Mouse (Mus musculus) activated CD4-positive, CD25-positive, alpha-beta regulatory T cell, adult 4 months (primary cell): ENCODE measurements around the gene Ubap2l. TPM values are rescaled to one million over a fixed set of nuclear protein-coding genes. Genes with fewer than 3 reads are reported as not detected.
A peak's percentile ranks its signal among the peaks of the same experiment; 100 is the strongest.

Experiments
- ATAC-seq: one replicate; pipeline ENCODE4 v1.8.0; 2017
- polyA plus RNA-seq, 2 experiments: library from polyadenylated mRNA; unstranded; fragments of 100-300 nt; shearing (Covaris generic); gene quantifications; one replicate each; pipeline ENCODE4 v1.2.1; 2017

The Ubap2l gene
- polyA plus RNA-seq, 2 experiments from 2014 or later, result 189 to 209 TPM

GRCm38 (mm10) chr3:89965972-89966371 lies 86.5 kb downstream of the Ubap2l start:
- no peak for ATAC-seq

- ATAC-seq, result no peak
Measured at GRCm38 (mm10) chr3:89965557-89965956, 86.9 kb downstream of the Ubap2l start.

DNA sequence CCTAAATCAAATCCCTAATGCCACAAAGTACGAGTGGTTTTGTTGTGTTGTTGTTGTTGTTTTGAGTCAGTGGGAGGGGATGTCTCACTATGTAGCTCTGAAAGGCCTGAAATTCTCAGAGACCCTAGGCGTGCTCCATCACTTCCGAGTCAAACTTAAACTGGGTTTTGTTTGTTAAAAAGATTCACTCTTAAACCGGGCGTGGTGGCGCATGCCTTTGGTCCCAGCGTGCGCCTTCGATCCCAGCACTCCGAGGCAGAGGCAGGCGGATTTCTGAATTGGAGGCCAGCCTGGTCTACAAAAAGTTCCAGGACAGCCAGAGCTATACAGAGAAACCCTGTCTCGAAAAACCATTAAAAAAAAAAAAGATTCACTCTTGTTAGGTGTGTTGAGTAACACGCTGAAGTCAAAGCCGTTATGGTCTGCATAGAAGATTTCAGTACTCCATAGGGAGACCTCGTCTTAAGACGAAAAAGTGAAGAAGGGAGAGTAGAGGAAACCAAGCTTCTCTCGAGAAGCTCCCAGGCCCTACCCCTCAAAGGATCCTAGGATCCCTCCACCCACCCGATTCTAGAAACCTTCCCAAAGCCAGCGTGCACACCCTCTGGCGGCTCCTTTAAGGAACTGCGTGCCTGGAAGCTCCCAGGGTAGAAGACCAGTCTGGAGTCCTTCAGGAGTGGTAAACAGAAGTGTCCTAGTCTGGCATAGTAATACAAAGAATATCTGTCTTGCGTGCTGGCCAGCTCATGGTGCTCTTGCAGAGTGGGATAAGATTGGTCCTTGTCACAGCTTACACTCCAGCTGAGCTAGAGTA lies 88.3 kb downstream of the Ubap2l start:
- no peak for ATAC-seq

DNA sequence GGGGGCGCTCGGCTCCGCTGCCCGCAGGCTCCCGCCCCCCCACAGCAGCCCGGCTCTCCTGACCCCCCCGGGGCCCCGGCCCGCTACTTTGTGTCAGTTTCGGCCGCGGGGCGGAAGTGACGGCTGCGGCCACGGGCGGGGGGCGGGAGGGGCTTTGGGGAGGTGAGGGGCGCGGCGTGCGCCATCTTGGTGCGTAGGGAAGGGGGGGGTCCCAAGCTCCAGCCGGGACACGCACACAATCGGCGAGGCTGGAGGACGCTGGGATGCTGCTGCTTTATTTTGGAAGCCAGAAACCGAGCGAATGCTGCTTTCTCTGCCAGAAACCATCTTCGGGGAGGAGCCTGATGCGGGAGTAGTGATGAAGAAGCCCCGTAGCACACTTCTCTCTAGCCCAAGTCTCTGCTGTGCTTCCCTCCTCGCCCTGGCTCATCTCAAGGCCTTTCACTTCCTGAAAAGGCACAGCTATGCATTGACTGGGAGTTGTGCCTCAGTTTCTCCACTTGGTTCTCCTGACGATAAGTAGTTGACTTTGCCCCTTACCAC lies 89.1 kb downstream of the Ubap2l start, which contains the start of gene Atp8b2:
TSS of gene Atp8b2 (minus strand) at position 288 of the 543 bp plus-strand sequence.
- ATAC-seq, result peak; percentile 17

GRCm38 (mm10) chr3:89962751-89963220 lies 89.6 kb downstream of the Ubap2l start:
- no peak for ATAC-seq

DNA sequence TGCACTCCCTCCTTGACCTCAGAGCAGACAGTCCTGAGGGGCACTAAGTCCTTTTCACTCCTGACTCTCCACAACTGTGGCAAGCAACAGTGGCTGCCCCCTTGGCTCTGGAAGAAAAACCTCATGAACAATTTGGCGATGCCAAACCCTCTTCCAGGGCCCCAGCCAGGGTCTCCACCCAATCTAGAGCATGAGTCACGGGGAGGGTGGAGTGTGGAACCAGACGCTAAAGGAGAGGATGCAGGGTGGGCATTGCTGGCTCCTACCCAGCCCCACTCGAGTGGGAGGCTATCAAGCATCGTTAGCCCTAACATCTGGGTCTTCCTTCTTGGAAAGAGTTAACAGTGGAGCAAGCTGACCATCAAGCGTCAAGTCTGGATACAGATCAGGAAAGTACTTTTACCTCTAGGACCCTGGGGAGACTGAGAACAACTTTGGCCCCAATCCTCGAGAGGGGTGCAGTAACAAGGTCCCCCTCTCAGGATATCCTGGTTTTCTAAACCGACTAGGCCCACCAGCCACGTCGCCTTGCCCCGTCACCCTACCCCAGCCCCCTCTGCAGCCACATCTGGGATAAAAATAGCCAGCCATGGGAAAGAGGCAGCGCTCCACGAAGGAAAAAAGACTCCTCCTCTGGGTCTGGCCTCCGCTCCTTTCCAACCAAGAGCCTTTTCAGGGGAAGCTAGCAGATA lies 90.2 kb downstream of the Ubap2l start:
- ATAC-seq, result no peak

- ATAC-seq, result peak; percentile 33
Measured at GRCm38 (mm10) chr3:89961436-89961835, 91.0 kb downstream of the Ubap2l start.

DNA sequence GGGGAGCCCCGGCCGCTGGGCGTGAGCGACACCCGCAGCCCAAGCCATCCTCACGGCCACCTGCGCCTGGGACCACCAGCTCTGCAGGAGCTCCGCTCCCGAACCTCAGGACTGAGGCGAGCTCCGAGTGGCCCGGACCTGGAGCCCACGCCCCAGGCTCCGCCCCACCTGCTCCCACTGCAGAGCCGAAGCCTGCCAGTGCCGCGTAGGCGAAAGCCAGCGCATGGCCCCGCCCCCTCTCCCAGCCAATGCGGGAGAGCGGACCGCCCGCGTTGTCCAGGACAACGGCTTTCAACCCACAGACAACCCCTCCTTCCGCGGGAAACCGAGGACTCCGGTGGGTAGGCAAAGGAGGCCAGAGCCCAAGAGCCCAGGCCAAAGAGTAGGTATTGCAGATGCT lies 92.0 kb downstream of the Ubap2l start:
- ATAC-seq, result peak; percentile 83

- no peak for ATAC-seq
Measured at GRCm38 (mm10) chr3:89959435-89959834, 93.0 kb downstream of the Ubap2l start.

- no peak for ATAC-seq
Measured at GRCm38 (mm10) chr3:89957880-89958279, 94.5 kb downstream of the Ubap2l start.

- ATAC-seq, result no peak
Measured at GRCm38 (mm10) chr3:89956177-89956971, 96.1 kb downstream of the Ubap2l start.

DNA sequence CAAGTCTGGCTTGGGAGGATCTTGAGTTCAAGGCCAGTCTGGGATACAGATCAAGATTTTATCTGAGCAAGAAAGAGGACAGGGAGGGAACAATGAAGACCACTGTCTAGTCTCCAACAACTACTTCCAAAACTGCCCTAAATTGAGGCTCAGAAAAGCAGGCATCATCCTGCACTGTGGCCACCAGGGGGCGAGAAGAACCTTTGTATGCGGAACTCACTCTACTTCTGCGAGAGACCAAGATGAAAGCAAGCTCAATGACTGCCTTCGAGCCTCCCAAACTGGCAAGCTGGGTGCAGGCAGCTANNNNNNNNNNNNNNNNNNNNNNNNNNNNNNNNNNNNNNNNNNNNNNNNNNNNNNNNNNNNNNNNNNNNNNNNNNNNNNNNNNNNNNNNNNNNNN lies 99.0 kb downstream of the Ubap2l start:
- ATAC-seq, result peak; percentile 82

Other genes with a start within 250 kb of the Ubap2l start
- 10 to 100 TPM in 1 of 2 experiments, 1 to 10 TPM in 1; 8.7 to 10.2 TPM for gene She, start 221.3 kb downstream of the Ubap2l start, polyA plus RNA-seq
- gene Il6ra, start 139.4 kb downstream of the Ubap2l start, polyA plus RNA-seq, result 10 to 100 TPM; 20.6 to 29.5 TPM
- gene Atp8b2, start 89.1 kb downstream of the Ubap2l start, polyA plus RNA-seq, result 10 to 100 TPM; 19.7 to 24.1 TPM
- gene Hax1, start 53.8 kb downstream of the Ubap2l start, polyA plus RNA-seq, result 10 to 100 TPM; 51.0 to 72.3 TPM
- 100 to 1,000 TPM; 295 to 347 TPM for gene 4933434E20Rik, start 992 bp downstream of the Ubap2l start, polyA plus RNA-seq
- gene Tpm3, start 20.0 kb upstream of the Ubap2l start, polyA plus RNA-seq, result 100 to 1,000 TPM; 850 to 880 TPM
- under 1 TPM; 0.15 to 0.37 TPM for gene Nup210l, start 51.5 kb upstream of the Ubap2l start, polyA plus RNA-seq
- 1,000 to 10,000 TPM; 7,353 to 7,820 TPM for gene Rps27, start 161.0 kb upstream of the Ubap2l start, polyA plus RNA-seq
- under 1 TPM in 1 of 2 experiments, not detected in 1; 0.62 TPM for gene Rab13, start 161.1 kb upstream of the Ubap2l start, polyA plus RNA-seq
- 10 to 100 TPM; 74.8 to 85.6 TPM for gene Jtb, start 179.0 kb upstream of the Ubap2l start, polyA plus RNA-seq
- gene Creb3l4, start 190.9 kb upstream of the Ubap2l start, polyA plus RNA-seq, result not detected
- 10 to 100 TPM; 48.5 to 65.9 TPM for gene Slc39a1, start 195.5 kb upstream of the Ubap2l start, polyA plus RNA-seq
- gene Crtc2, start 201.5 kb upstream of the Ubap2l start, polyA plus RNA-seq, result 10 to 100 TPM; 33.2 to 42.9 TPM
- 10 to 100 TPM; 15.8 to 25.5 TPM for gene Dennd4b, start 212.6 kb upstream of the Ubap2l start, polyA plus RNA-seq
- gene Gatad2b, start 240.6 kb upstream of the Ubap2l start, polyA plus RNA-seq, result 10 to 100 TPM; 20.3 to 21.3 TPM